Mouse (Mus musculus) liver, embryonic 14.5 days (tissue): Measurements from ENCODE around the gene Gdpd5. TPM values are rescaled to one million over a fixed set of nuclear protein-coding genes. Genes with fewer than 3 reads are reported as not detected.

Experiments used
- ATAC-seq: fragments of 200-750 bp; cut with Nextera tagmentation; 2 replicates; pipeline ENCODE4 v1.8.0; 2017; ENCODE audit warnings: moderate number of reproducible peaks, mild to moderate bottlenecking, moderate library complexity; ENCODE audit not compliant: insufficient read depth
- DNase-seq, 3 experiments: peaks; one replicate each; pipeline ENCODE4 v3.0.0-alpha.2; 2012 to 2013; ENCODE audit warnings: low read depth in 3 of 3, low spot score in 3 of 3
- H3K27ac ChIP-seq: fragments of 300-500 bp; sonication (generic); 2 replicates; pipeline ENCODE4 v1.5.1; 2014; ENCODE audit warnings: moderate library complexity, mild to moderate bottlenecking, control low read depth, inconsistent platforms
- H3K27me3 ChIP-seq: fragments of 300-500 bp; sonication (generic); 2 replicates; pipeline ENCODE4 v1.6.1; 2014; ENCODE audit warnings: mild to moderate bottlenecking, low read length, moderate library complexity; ENCODE audit not compliant: control insufficient read depth, insufficient read depth
- H3K36me3 ChIP-seq: fragments of 300-500 bp; sonication (generic); replicated peaks from 2 replicates; pipeline ENCODE4 v1.6.1; 2014; ENCODE audit warnings: low read depth; ENCODE audit not compliant: control insufficient read depth, insufficient read depth
- H3K4me1 ChIP-seq, 2 experiments: fragments of 200-500 bp in 1 of 2; fragments of 300-500 bp in 1 of 2; sonication (generic) in 1 of 2; replicated peaks; 2 replicates each; pipeline ENCODE4 v1.6.1; 2012 to 2014; ENCODE audit warnings: antibody characterized with exemption in 1 of 2, inconsistent platforms in 1 of 2, low read length in 1 of 2; ENCODE audit not compliant: control insufficient read depth in 2 of 2, insufficient read depth in 2 of 2
- H3K4me2 ChIP-seq: fragments of 300-500 bp; sonication (generic); 2 replicates; pipeline ENCODE4 v1.6.1; 2014; ENCODE audit warnings: low read depth, mild to moderate bottlenecking, control low read depth, moderate library complexity
- H3K4me3 ChIP-seq, 2 experiments: fragments of 200-500 bp in 1 of 2; fragments of 300-500 bp in 1 of 2; sonication (generic) in 1 of 2; 2 replicates each; pipeline ENCODE4 v1.5.1; 2012 to 2014; ENCODE audit warnings: low read depth in 2 of 2, low read length in 2 of 2, mild to moderate bottlenecking in 2 of 2, control low read depth in 1 of 2, inconsistent platforms in 1 of 2, moderate library complexity in 1 of 2; ENCODE audit not compliant: insufficient read depth in 1 of 2
- H3K9ac ChIP-seq: fragments of 300-500 bp; sonication (generic); replicated peaks from 2 replicates; pipeline ENCODE4 v1.6.1; 2014; ENCODE audit warnings: mild to moderate bottlenecking, control low read depth, moderate library complexity
- H3K9me3 ChIP-seq: fragments of 300-500 bp; sonication (generic); 2 replicates; pipeline ENCODE4 v1.6.1; 2016; ENCODE audit warnings: low read length, mixed read lengths; ENCODE audit not compliant: control insufficient read depth
- CTCF ChIP-seq: IDR thresholded peaks from 2 replicates; pipeline ENCODE4 v1.5.1; 2016; ENCODE audit warnings: antibody characterized with exemption, low read depth, control low read depth
- EP300 ChIP-seq: IDR thresholded peaks from 2 replicates; pipeline ENCODE4 v1.6.1; 2016; ENCODE audit warnings: antibody characterized with exemption, low read depth
- WGBS: fragments of 180-500 bp; shearing (Covaris S2); extraction: QIAGEN DNeasy Blood & Tissue Kit; methylation state at CpG from one replicate; pipeline ENCODE4 v1.1.7; 2014; ENCODE audit not compliant: insufficient replicate concordance; 5-methylcytosine and 5-hydroxymethylcytosine counted together
- polyA plus RNA-seq, 2 experiments: library from polyadenylated mRNA; depleted of rRNA in 1 of 2; stranded (reverse) in 1 of 2; unstranded in 1 of 2; fragments of >200 nt; fragmentation: Nextera tagmentation in 1 of 2; extraction: Ambion mirVana in 1 of 2; gene quantifications; 2 replicates each; pipeline versions ENCODE4 v1.2.1 to v1.2.3; 2012 to 2014

The Gdpd5 gene
- polyA plus RNA-seq, 2 experiments, result 0.81 to 0.85 TPM

DNA sequence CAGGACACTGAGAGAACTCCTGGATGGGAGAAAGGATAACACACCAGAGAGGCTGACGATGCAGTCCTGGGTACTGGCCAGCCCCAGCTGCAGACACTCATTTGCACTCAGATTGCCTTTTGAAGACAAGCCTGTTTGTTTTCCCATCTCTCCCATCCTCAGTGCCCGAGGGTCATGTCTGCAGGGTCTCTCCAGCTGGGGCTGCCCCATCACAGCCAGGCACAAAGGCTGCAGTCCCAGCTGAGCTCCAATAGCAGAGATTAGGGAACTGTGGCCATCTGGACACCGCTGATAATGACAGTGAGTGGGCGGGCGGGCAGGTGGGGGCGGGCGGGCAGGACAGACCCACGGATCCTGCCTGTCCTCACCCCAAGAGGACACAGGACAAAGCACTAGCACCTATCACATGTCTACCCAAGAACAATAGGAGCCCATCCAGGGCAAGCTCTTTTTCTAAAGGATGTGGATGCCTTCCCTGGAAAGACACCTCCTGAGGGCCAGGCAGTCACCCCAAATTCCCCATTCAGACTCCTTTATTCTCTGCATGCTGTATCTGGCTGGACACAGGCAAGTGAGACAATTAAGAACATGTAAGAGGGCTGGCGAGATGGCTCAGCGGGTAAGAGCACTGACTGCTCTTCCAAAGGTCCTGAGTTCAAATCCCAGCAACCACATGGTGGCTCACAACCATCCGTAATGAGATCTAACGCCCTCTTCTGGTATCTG is 93.8 kb downstream of the Gdpd5 start:
- Histone ChIP-seq H3K4me2 (peak overlapping the region; percentile 33), H3K36me3 (peaks cover 37% of the 10 kb centered on the region), H3K9me3 (no peaks in the 10 kb centered on the region), H3K27me3 (no peaks in the 10 kb centered on the region; the same call in 1 of the 2 replicates), H3K9ac (no peak overlapping the region), H3K4me3 (no peak overlapping the region), H3K27ac (peak overlapping the region; percentile 35), H3K4me1 (peaks cover 18 to 26% of the 10 kb centered on the region in 2 experiments)
- TF ChIP-seq EP300 (peak; percentile 58; the same call in 1 of the 2 replicates), CTCF (peak; percentile 19; the same call in 1 of the 2 replicates)
- 34% methylated on average over 12 of the region's 12 CpGs for WGBS
- DNase-seq, result peak; percentile 60 to 64 (median 63)
- ATAC-seq, result peak; percentile 80

DNA sequence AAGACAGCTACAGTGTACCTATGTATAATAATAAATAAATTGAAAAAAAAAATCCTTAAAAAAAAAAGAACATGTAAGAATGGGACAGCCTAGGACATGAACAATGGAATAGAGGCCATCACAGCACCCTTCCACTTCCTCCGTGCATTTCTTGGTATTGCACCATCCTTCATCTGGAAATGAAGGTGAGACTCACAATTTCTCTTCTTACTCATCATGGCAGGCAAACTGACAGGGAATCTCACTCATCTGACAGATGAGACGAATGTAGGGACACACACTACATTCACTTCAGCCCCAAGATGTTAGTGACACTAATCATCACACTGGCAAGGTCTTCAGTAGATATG is 94.3 kb downstream of the Gdpd5 start:
- H3K9ac ChIP-seq, result no peak overlapping the region
- no peak overlapping the region for H3K4me2 ChIP-seq
- no peak for ATAC-seq
- H3K4me3 ChIP-seq, result no peak overlapping the region
- TF ChIP-seq CTCF (no peak), EP300 (no peak)
- no peak for DNase-seq
- peaks cover 18 to 30% of the 10 kb centered on the region in 2 experiments for H3K4me1 ChIP-seq
- WGBS, result 56% methylated on average over 2 of the region's 2 CpGs
- no peaks in the 10 kb centered on the region for H3K27me3 ChIP-seq
- H3K27ac ChIP-seq, result peak overlapping the region; percentile 34; the same call in 1 of the 2 replicates
- no peaks in the 10 kb centered on the region for H3K9me3 ChIP-seq
- peaks cover 43% of the 10 kb centered on the region for H3K36me3 ChIP-seq

DNA sequence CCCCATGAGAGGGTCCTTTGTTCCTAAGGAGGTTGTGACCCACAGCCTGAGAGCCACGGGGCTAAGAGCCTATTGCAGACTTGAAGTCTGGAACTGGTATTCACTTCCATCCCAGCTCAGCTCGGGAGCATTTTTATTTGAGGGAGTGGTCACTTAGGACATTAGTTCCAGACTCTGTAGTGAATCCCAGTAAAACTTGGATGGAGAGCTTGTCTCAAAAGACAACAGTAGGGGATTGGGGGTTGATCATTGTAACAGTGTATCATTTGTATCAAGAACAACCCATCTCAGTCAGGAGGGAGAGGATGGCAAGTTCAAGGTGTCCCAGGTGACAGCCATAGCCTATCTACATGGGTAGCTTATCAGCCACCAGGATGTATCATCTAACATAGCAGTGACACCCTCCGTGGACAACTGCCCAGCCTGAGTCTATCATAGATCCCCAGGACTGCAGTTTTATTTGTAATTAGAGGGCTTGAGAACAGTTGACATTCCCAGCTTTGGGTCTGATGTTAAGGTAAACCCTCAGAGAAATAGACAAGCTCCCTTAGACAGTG is 95.4 kb downstream of the Gdpd5 start:
- H3K9me3 ChIP-seq, result no peaks in the 10 kb centered on the region
- no peak for DNase-seq
- TF ChIP-seq CTCF, result no peak
- TF ChIP-seq EP300, result no peak
- ATAC-seq, result no peak
- 24% methylated on average over 3 of the region's 3 CpGs for WGBS
- no peak overlapping the region for H3K4me2 ChIP-seq
- H3K4me1 ChIP-seq, result peaks cover 21 to 41% of the 10 kb centered on the region in 2 experiments
- H3K9ac ChIP-seq, result no peak overlapping the region
- H3K27ac ChIP-seq, result peak overlapping the region; percentile 21; the same call in 1 of the 2 replicates
- no peaks in the 10 kb centered on the region for H3K27me3 ChIP-seq
- H3K4me3 ChIP-seq, result no peak overlapping the region
- H3K36me3 ChIP-seq, result peaks cover 54% of the 10 kb centered on the region

DNA sequence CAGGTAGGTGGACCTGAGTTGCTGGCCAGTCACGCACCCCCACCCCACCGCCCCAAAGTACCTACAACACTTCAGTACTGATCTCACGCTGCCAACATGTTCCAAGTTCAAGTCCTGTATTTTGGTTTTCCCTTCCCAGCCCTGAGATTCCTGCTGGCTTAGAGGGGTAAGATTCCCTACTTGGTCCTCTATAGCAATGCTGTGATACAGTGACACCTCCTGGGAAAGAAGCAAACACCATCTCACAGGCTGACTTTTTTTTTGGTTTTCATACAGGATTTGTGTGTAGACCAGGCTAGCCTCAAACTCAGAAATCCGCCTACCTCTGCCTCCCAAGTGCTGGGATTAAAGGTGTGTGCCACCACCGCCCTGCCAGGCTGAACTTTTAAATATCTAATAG is 96.0 kb downstream of the Gdpd5 start:
- Histone ChIP-seq H3K4me3 (no peak overlapping the region), H3K9ac (no peak overlapping the region; the same call in 1 of the 2 replicates), H3K4me1 (peaks cover 26 to 47% of the 10 kb centered on the region in 2 experiments), H3K27ac (no peak overlapping the region), H3K4me2 (no peak overlapping the region), H3K27me3 (no peaks in the 10 kb centered on the region), H3K36me3 (peaks cover 60% of the 10 kb centered on the region), H3K9me3 (no peaks in the 10 kb centered on the region)
- WGBS, result 81% methylated on average over 5 of the region's 5 CpGs
- DNase-seq (no peak), ATAC-seq (no peak)
- TF ChIP-seq CTCF (no peak), EP300 (no peak)

DNA sequence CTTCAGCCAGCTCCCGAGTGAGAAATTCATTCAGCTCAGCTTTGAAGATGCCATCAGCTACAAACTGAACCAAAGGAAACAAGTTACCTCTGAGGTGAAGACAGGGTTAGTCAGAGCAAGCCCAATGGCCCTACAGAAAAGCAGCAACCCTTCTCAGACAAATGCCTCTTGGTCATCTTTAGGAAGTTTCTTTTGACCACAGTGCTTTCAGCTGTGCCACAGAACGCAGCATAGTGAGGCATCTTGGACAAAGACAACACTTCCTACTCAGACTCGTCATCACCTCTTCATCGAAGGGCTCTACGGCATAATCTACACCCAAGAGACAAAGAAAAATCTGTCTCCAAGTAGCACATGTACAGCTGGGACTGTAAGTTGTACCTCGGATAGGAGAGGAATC is 101.4 kb downstream of the Gdpd5 start:
- Histone ChIP-seq H3K4me1 (peaks cover 14 to 29% of the 10 kb centered on the region in 2 experiments), H3K4me3 (peak overlapping the region; percentile 96 to 97), H3K36me3 (peaks cover 50% of the 10 kb centered on the region), H3K4me2 (peak overlapping the region; percentile 77), H3K27me3 (no peaks in the 10 kb centered on the region), H3K27ac (peak overlapping the region; percentile 80), H3K9ac (peak overlapping the region; percentile 97), H3K9me3 (no peaks in the 10 kb centered on the region)
- WGBS, result under 1% methylated on average over 6 of the region's 6 CpGs
- DNase-seq, result no peak
- TF ChIP-seq EP300 (no peak), CTCF (no peak)
- no peak for ATAC-seq
